Mouse (Mus musculus) embryo, embryonic 11.5 days (tissue): ENCODE measurements around the gene Isg15.

Experiments
- DNase-seq: peaks from one replicate; pipeline ENCODE4 v3.0.0-alpha.2; 2012; ENCODE audit warnings: low read depth, low spot score

The Isg15 gene

GRCm38 (mm10) chr4:156200623-156201475, at the start of gene Isg15:
TSS of gene Isg15 (minus strand) at chr4:156200818.
- DNase-seq, result no peak

GRCm38 (mm10) chr4:156249567-156249966, 48.9 kb upstream of the Isg15 start:
- no peak for DNase-seq

GRCm38 (mm10) chr4:156236651-156237447, 36.2 kb upstream of the Isg15 start:
- DNase-seq, result no peak

GRCm38 (mm10) chr4:156235808-156236533, 35.4 kb upstream of the Isg15 start, which contains the start of gene Noc2l:
TSS of gene Noc2l (plus strand) at chr4:156236010.
- peak; percentile 89 for DNase-seq

- peak; percentile 42 for DNase-seq
Observed at GRCm38 (mm10) chr4:156235360-156235770, 34.7 kb upstream of the Isg15 start.

GRCm38 (mm10) chr4:156234701-156235213, 34.1 kb upstream of the Isg15 start, which contains the start of gene Plekhn1:
TSS of gene Plekhn1 (minus strand) at chr4:156234857.
- DNase-seq, result peak; percentile 52

- no peak for DNase-seq
Observed at GRCm38 (mm10) chr4:156234021-156234501, 33.4 kb upstream of the Isg15 start.

- DNase-seq, result no peak
Observed at GRCm38 (mm10) chr4:156228393-156229024, 27.9 kb upstream of the Isg15 start.

GRCm38 (mm10) chr4:156227752-156228392, 27.3 kb upstream of the Isg15 start:
- no peak for DNase-seq

- no peak for DNase-seq
Observed at GRCm38 (mm10) chr4:156224276-156224675, 23.7 kb upstream of the Isg15 start.

- no peak for DNase-seq
Observed at GRCm38 (mm10) chr4:156219936-156220335, 19.3 kb upstream of the Isg15 start.

GRCm38 (mm10) chr4:156217838-156218237, 17.2 kb upstream of the Isg15 start:
- DNase-seq, result no peak

GRCm38 (mm10) chr4:156217022-156217669, 16.5 kb upstream of the Isg15 start:
- no peak for DNase-seq

GRCm38 (mm10) chr4:156216196-156216595, 15.6 kb upstream of the Isg15 start:
- no peak for DNase-seq

GRCm38 (mm10) chr4:156215649-156216048, 15.0 kb upstream of the Isg15 start, which contains the start of gene Perm1:
TSS of gene Perm1 (plus strand) at chr4:156215868.
- DNase-seq, result no peak

GRCm38 (mm10) chr4:156213134-156213533, 12.5 kb upstream of the Isg15 start:
- no peak for DNase-seq

GRCm38 (mm10) chr4:156209963-156210635, 9.5 kb upstream of the Isg15 start:
- DNase-seq, result no peak

GRCm38 (mm10) chr4:156208872-156209271, 8.3 kb upstream of the Isg15 start:
- no peak for DNase-seq
